Mouse (Mus musculus): ENCODE results near the gene Olfr545. TPM values are rescaled to one million over a fixed set of nuclear protein-coding genes. Genes with fewer than 3 reads are reported as not detected.

The Olfr545 gene
- polyA plus RNA-seq (2012), result not detected in 2 replicates

DNA sequence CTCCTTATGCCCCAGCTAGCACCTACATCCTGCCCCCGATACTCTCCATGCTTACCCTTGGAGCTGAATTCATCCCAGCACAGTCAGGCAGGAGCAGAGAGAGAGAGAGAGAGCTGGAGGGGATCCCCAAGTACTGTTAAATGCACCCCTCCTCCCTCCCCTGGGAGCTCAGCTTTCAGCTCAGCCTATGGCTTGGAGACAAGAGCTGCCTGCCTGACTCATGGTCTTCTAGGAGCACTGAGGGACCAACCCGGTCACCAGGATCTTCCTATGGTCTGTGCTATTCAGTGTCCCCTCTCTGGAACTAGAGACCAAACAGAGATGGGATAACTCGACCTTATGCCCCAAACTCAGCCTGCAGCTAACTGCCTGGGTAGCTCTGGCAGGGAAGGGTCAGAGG, at the start of gene Olfr545:
Olfr545 (minus strand) TSS at position 101 of the 400 bp plus-strand sequence.

GRCm38 (mm10) chr7:102540596-102540995, 41.2 kb upstream of the Olfr545 start, which contains the start of gene Olfr548-ps1:
Gene Olfr548-ps1 (plus strand): TSS chr7:102540896.

GRCm38 (mm10) chr7:102534449-102534848, 35.1 kb upstream of the Olfr545 start, which contains the start of gene Olfr547:
Gene Olfr547 (plus strand): TSS chr7:102534749.

GRCm38 (mm10) chr7:102488161-102488560, 11.2 kb downstream of the Olfr545 start, which contains the start of gene Olfr544:
Gene Olfr544 (minus strand): TSS chr7:102488313.

GRCm38 (mm10) chr7:102481579-102481978, 17.8 kb downstream of the Olfr545 start, which contains the start of gene Olfr543:
Gene Olfr543 (minus strand): TSS chr7:102481679.

GRCm38 (mm10) chr7:102441657-102442391, 57.5 kb downstream of the Olfr545 start, which contains the start of gene Rrm1:
Gene Rrm1 (plus strand): TSS chr7:102441695.

Other genes with a start within 250 kb of the Olfr545 start
- gene Rhog, start 243.5 kb downstream of the Olfr545 start, polyA plus RNA-seq (2012), result 163 and 199 TPM in 2 replicates
- 47.6 and 63.0 TPM in 2 replicates for gene Stim1, start 231.8 kb downstream of the Olfr545 start, polyA plus RNA-seq (2012)
- 32.2 and 50.2 TPM in 2 replicates for gene Rrm1, start 57.9 kb downstream of the Olfr545 start, polyA plus RNA-seq (2012)
- gene Olfr543, start 17.9 kb downstream of the Olfr545 start, polyA plus RNA-seq (2012), result not detected in 2 replicates
- gene Olfr544, start 11.3 kb downstream of the Olfr545 start, polyA plus RNA-seq (2012), result not detected in 2 replicates
- gene Olfr547, start 35.2 kb upstream of the Olfr545 start, polyA plus RNA-seq (2012), result not detected in 2 replicates
- not detected in 2 replicates for gene Olfr548-ps1, start 41.3 kb upstream of the Olfr545 start, polyA plus RNA-seq (2012)
- not detected in 2 replicates for gene Olfr549, start 50.3 kb upstream of the Olfr545 start, polyA plus RNA-seq (2012)
- 6.4 and 9.6 TPM in 2 replicates for gene Trim21, start 65.9 kb upstream of the Olfr545 start, polyA plus RNA-seq (2012)
- gene Olfr550, start 71.9 kb upstream of the Olfr545 start, polyA plus RNA-seq (2012), result not detected in 2 replicates
- gene Olfr551, start 92.3 kb upstream of the Olfr545 start, polyA plus RNA-seq (2012), result 0.04 TPM in 1 of 2 replicates, not detected in the other
- not detected in 2 replicates for gene Olfr552, start 98.2 kb upstream of the Olfr545 start, polyA plus RNA-seq (2012)
- gene Olfr553, start 118.6 kb upstream of the Olfr545 start, polyA plus RNA-seq (2012), result not detected in 2 replicates
- not detected in 2 replicates for gene Olfr554, start 138.9 kb upstream of the Olfr545 start, polyA plus RNA-seq (2012)
- not detected in 2 replicates for gene Olfr555, start 159.2 kb upstream of the Olfr545 start, polyA plus RNA-seq (2012)
- not detected in 2 replicates for gene Olfr556, start 165.3 kb upstream of the Olfr545 start, polyA plus RNA-seq (2012)
- gene Trim68, start 187.8 kb upstream of the Olfr545 start, polyA plus RNA-seq (2012), result 1.6 and 1.8 TPM in 2 replicates
- not detected in 2 replicates for gene Olfr557, start 196.3 kb upstream of the Olfr545 start, polyA plus RNA-seq (2012)
- gene Olfr558, start 202.6 kb upstream of the Olfr545 start, polyA plus RNA-seq (2012), result not detected in 2 replicates
- gene Olfr33, start 219.5 kb upstream of the Olfr545 start, polyA plus RNA-seq (2012), result not detected in 2 replicates
- not detected in 2 replicates for gene Olfr559, start 227.9 kb upstream of the Olfr545 start, polyA plus RNA-seq (2012)

Measured in megakaryocyte-erythroid progenitor cell, adult 5 weeks (primary cell).